Mouse (Mus musculus) neural tube, embryonic 11.5 days (tissue): ENCODE measurements at regions not wholly inside any gene's neighbourhood (a gene's known extent, or its start where the extent isn't known, plus 50 kb on each side); places are given as distances from the start of the nearest gene placed in this dataset.

ENCODE experiments used
- ATAC-seq: fragments of 200-750 bp; cut with Nextera tagmentation; 2 replicates; pipeline ENCODE4 v1.8.0; 2017; ENCODE audit warnings: moderate number of reproducible peaks, mild to moderate bottlenecking, moderate TSS enrichment, moderate library complexity; ENCODE audit not compliant: insufficient read depth, low FRiP score, low TSS enrichment
- DNase-seq: peaks from one replicate; pipeline ENCODE4 v3.0.0-alpha.2; 2015; ENCODE audit warnings: low spot score
- H3K27ac ChIP-seq: fragments of 300-500 bp; sonication (generic); 2 replicates; pipeline ENCODE4 v1.5.1; 2014; ENCODE audit warnings: low read depth, mild to moderate bottlenecking, low read length
- H3K27me3 ChIP-seq: fragments of 300-500 bp; sonication (generic); 2 replicates; pipeline ENCODE4 v1.6.1; 2014; ENCODE audit warnings: mild to moderate bottlenecking, low read length, mixed read lengths; ENCODE audit not compliant: control insufficient read depth, insufficient read depth
- H3K36me3 ChIP-seq: fragments of 300-500 bp; sonication (generic); 2 replicates; pipeline ENCODE4 v1.6.1; 2014; ENCODE audit warnings: mild to moderate bottlenecking, low read length, moderate library complexity, mixed read lengths; ENCODE audit not compliant: control insufficient read depth, insufficient read depth
- H3K4me1 ChIP-seq: fragments of 300-500 bp; sonication (generic); 2 replicates; pipeline ENCODE4 v1.6.1; 2014; ENCODE audit warnings: low read length, mixed read lengths; ENCODE audit not compliant: control insufficient read depth, insufficient read depth
- H3K4me2 ChIP-seq: fragments of 300-500 bp; sonication (generic); 2 replicates; pipeline ENCODE4 v1.6.1; 2014; ENCODE audit warnings: low read depth, mild to moderate bottlenecking, moderate library complexity
- H3K4me3 ChIP-seq: fragments of 300-500 bp; sonication (generic); 2 replicates; pipeline ENCODE4 v1.5.1; 2014; ENCODE audit warnings: low read depth, low read length
- H3K9ac ChIP-seq: fragments of 300-500 bp; sonication (generic); 2 replicates; pipeline ENCODE4 v1.6.1; 2014; ENCODE audit warnings: mild to moderate bottlenecking, low read length
- H3K9me3 ChIP-seq: fragments of 300-500 bp; sonication (generic); 2 replicates; pipeline ENCODE4 v1.6.1; 2016; ENCODE audit warnings: low read length; ENCODE audit not compliant: control insufficient read depth
- WGBS: fragments of 180-500 bp; shearing (Covaris S2); extraction: QIAGEN DNeasy Blood & Tissue Kit; methylation state at CpG from one replicate; pipeline ENCODE4 v1.1.7; 2014; 5-methylcytosine and 5-hydroxymethylcytosine counted together

GRCm38 (mm10) chr2:178684026-178684958 lies 254.0 kb downstream of the Cdh26 start:
- Histone ChIP-seq H3K4me3 (no peak overlapping the region), H3K9me3 (no peaks in the 10 kb centered on the region), H3K4me1 (no peaks in the 10 kb centered on the region), H3K27ac (no peak overlapping the region), H3K4me2 (no peak overlapping the region), H3K9ac (no peak overlapping the region), H3K27me3 (no peaks in the 10 kb centered on the region), H3K36me3 (no peaks in the 10 kb centered on the region)
- ATAC-seq (no peak), DNase-seq (no peak)
- WGBS: 61% methylated on average over 9 of the region's 9 CpGs

- H3K4me1 ChIP-seq: no peaks in the 10 kb centered on the region
- no peak for DNase-seq
- ATAC-seq: no peak
- 87% methylated on average over 5 of the region's 5 CpGs for WGBS
- no peaks in the 10 kb centered on the region for H3K36me3 ChIP-seq
- no peak overlapping the region for H3K4me3 ChIP-seq
- H3K9ac ChIP-seq: no peak overlapping the region
- no peaks in the 10 kb centered on the region for H3K27me3 ChIP-seq
- H3K9me3 ChIP-seq: no peaks in the 10 kb centered on the region
- H3K27ac ChIP-seq: no peak overlapping the region
- no peak overlapping the region for H3K4me2 ChIP-seq
Measured at GRCm38 (mm10) chr2:178685211-178685610, 254.9 kb downstream of the Cdh26 start.

- no peak for DNase-seq
- Histone ChIP-seq H3K27ac (no peak overlapping the region), H3K4me3 (no peak overlapping the region), H3K36me3 (no peaks in the 10 kb centered on the region), H3K27me3 (no peaks in the 10 kb centered on the region), H3K4me1 (no peaks in the 10 kb centered on the region), H3K9me3 (no peaks in the 10 kb centered on the region), H3K4me2 (no peak overlapping the region), H3K9ac (no peak overlapping the region)
- no peak for ATAC-seq
- WGBS: 43% methylated on average over 7 of the region's 7 CpGs
Measured at GRCm38 (mm10) chr2:178686167-178686601, 255.9 kb downstream of the Cdh26 start.

- H3K4me3 ChIP-seq: no peak overlapping the region
- 77% methylated on average over 6 of the region's 6 CpGs for WGBS
- no peak overlapping the region for H3K4me2 ChIP-seq
- ATAC-seq (no peak), DNase-seq (no peak)
- no peak overlapping the region for H3K9ac ChIP-seq
- H3K36me3 ChIP-seq: no peaks in the 10 kb centered on the region
- H3K27me3 ChIP-seq: no peaks in the 10 kb centered on the region
- H3K27ac ChIP-seq: no peak overlapping the region
- H3K4me1 ChIP-seq: no peaks in the 10 kb centered on the region
- H3K9me3 ChIP-seq: no peaks in the 10 kb centered on the region
Measured at GRCm38 (mm10) chr2:178688586-178688985, 258.3 kb downstream of the Cdh26 start.

- H3K9me3 ChIP-seq: no peaks in the 10 kb centered on the region
- no peaks in the 10 kb centered on the region for H3K27me3 ChIP-seq
- 78% methylated on average over 13 of the region's 13 CpGs for WGBS
- H3K27ac ChIP-seq: no peak overlapping the region
- no peak overlapping the region for H3K4me3 ChIP-seq
- no peak overlapping the region for H3K9ac ChIP-seq
- DNase-seq: no peak
- no peaks in the 10 kb centered on the region for H3K4me1 ChIP-seq
- no peak for ATAC-seq
- no peak overlapping the region for H3K4me2 ChIP-seq
- no peaks in the 10 kb centered on the region for H3K36me3 ChIP-seq
Measured at GRCm38 (mm10) chr2:178691190-178691864, 261.0 kb downstream of the Cdh26 start.

GRCm38 (mm10) chr2:178691865-178692228 lies 261.5 kb downstream of the Cdh26 start:
- Histone ChIP-seq H3K9ac (no peak overlapping the region), H3K27ac (no peak overlapping the region), H3K4me2 (no peak overlapping the region), H3K9me3 (no peaks in the 10 kb centered on the region), H3K36me3 (no peaks in the 10 kb centered on the region), H3K4me1 (no peaks in the 10 kb centered on the region), H3K27me3 (no peaks in the 10 kb centered on the region), H3K4me3 (no peak overlapping the region)
- ATAC-seq (no peak), DNase-seq (no peak)
- WGBS: 82% methylated on average over 4 of the region's 4 CpGs

- Histone ChIP-seq H3K9me3 (no peaks in the 10 kb centered on the region), H3K27ac (no peak overlapping the region), H3K27me3 (no peaks in the 10 kb centered on the region), H3K4me3 (no peak overlapping the region), H3K36me3 (no peaks in the 10 kb centered on the region), H3K4me1 (no peaks in the 10 kb centered on the region), H3K9ac (no peak overlapping the region), H3K4me2 (no peak overlapping the region)
- DNase-seq (no peak), ATAC-seq (no peak)
- 79% methylated on average over 3 of the region's 3 CpGs for WGBS
Measured at GRCm38 (mm10) chr2:178692231-178692630, 261.9 kb downstream of the Cdh26 start.

- Histone ChIP-seq H3K27ac (no peak overlapping the region), H3K9me3 (no peaks in the 10 kb centered on the region), H3K9ac (no peak overlapping the region), H3K27me3 (no peaks in the 10 kb centered on the region), H3K36me3 (no peaks in the 10 kb centered on the region), H3K4me3 (no peak overlapping the region), H3K4me2 (no peak overlapping the region), H3K4me1 (no peaks in the 10 kb centered on the region)
- no peak for DNase-seq
- WGBS: 85% methylated on average over 13 of the region's 13 CpGs
- no peak for ATAC-seq
Measured at GRCm38 (mm10) chr2:178698648-178699047, 268.3 kb downstream of the Cdh26 start.

- H3K9ac ChIP-seq: no peak overlapping the region
- H3K36me3 ChIP-seq: no peaks in the 10 kb centered on the region
- H3K4me2 ChIP-seq: no peak overlapping the region
- DNase-seq: no peak
- no peak for ATAC-seq
- no peaks in the 10 kb centered on the region for H3K9me3 ChIP-seq
- H3K4me3 ChIP-seq: no peak overlapping the region
- no peaks in the 10 kb centered on the region for H3K4me1 ChIP-seq
- H3K27ac ChIP-seq: no peak overlapping the region
- 65% methylated on average over 3 of the region's 3 CpGs for WGBS
- H3K27me3 ChIP-seq: no peaks in the 10 kb centered on the region
Measured at GRCm38 (mm10) chr2:178700825-178701224, 270.5 kb downstream of the Cdh26 start.
